Mouse (Mus musculus) kidney, adult 2 months (tissue): ENCODE data around the gene Wdr62.

Source experiments
- CTCF ChIP-seq: fragments of 200-500 bp; conservative IDR thresholded peaks from 2 replicates; pipeline ENCODE4 v1.5.1; 2011; ENCODE audit warnings: low read depth, mild to moderate bottlenecking, control low read depth, low read length, moderate library complexity, mixed read lengths; ENCODE audit not compliant: insufficient read depth, insufficient read length
- POLR2A ChIP-seq: fragments of 200-500 bp; IDR thresholded peaks from one replicate; pipeline ENCODE4 v1.6.1; 2011; ENCODE audit warnings: low read depth, low read length, control low read depth

GRCm38 (mm10) chr7:30265041-30265440, 15.2 kb downstream of the Wdr62 start:
- TF ChIP-seq CTCF (no peak), POLR2A (no peak)
